Mouse (Mus musculus) liver, embryonic 13.5 days (tissue): Measurements from ENCODE around the gene 9130213A22Rik. TPM values are rescaled to one million over a fixed set of nuclear protein-coding genes. Genes with fewer than 3 reads are reported as not detected.

Experiments used
- ATAC-seq: fragments of 200-750 bp; cut with Nextera tagmentation; 2 replicates; pipeline ENCODE4 v1.8.0; 2017; ENCODE audit warnings: low read depth, mild to moderate bottlenecking, moderate number of reproducible peaks, moderate library complexity
- DNase-seq: peaks from one replicate; pipeline ENCODE4 v3.0.0; 2022
- H3K27ac ChIP-seq: fragments of 300-500 bp; sonication (generic); 2 replicates; pipeline ENCODE4 v1.5.1; 2015; ENCODE audit warnings: moderate library complexity, mild to moderate bottlenecking, inconsistent platforms
- H3K27me3 ChIP-seq: fragments of 300-500 bp; sonication (generic); 2 replicates; pipeline ENCODE4 v1.6.1; 2015; ENCODE audit warnings: mild to moderate bottlenecking, inconsistent platforms
- H3K36me3 ChIP-seq: fragments of 300-500 bp; sonication (generic); 2 replicates; pipeline ENCODE4 v1.6.1; 2015; ENCODE audit warnings: mild to moderate bottlenecking, inconsistent platforms
- H3K4me1 ChIP-seq: fragments of 300-500 bp; sonication (generic); replicated peaks from 2 replicates; pipeline ENCODE4 v1.6.1; 2015; ENCODE audit warnings: inconsistent platforms
- H3K4me2 ChIP-seq: fragments of 300-500 bp; sonication (generic); 2 replicates; pipeline ENCODE4 v1.6.1; 2015; ENCODE audit warnings: inconsistent platforms, mild to moderate bottlenecking, moderate library complexity
- H3K4me3 ChIP-seq: fragments of 300-500 bp; sonication (generic); replicated peaks from 2 replicates; pipeline ENCODE4 v1.5.1; 2015; ENCODE audit warnings: mild to moderate bottlenecking, inconsistent platforms
- H3K9ac ChIP-seq: fragments of 300-500 bp; sonication (generic); 2 replicates; pipeline ENCODE4 v1.6.1; 2015; ENCODE audit warnings: mild to moderate bottlenecking, inconsistent platforms
- H3K9me3 ChIP-seq: fragments of 300-500 bp; sonication (generic); replicated peaks from 2 replicates; pipeline ENCODE4 v1.6.1; 2016; ENCODE audit warnings: inconsistent platforms
- WGBS: fragments of 180-500 bp; shearing (Covaris S2); methylation state at CpG from one replicate; pipeline ENCODE4 v1.1.7; 2015; ENCODE audit not compliant: insufficient replicate concordance; 5-methylcytosine and 5-hydroxymethylcytosine counted together
- polyA plus RNA-seq: library from polyadenylated mRNA; unstranded; fragments of >200 nt; fragmentation: Nextera tagmentation; extraction: Ambion mirVana; gene quantifications from 2 replicates; pipeline ENCODE4 v1.2.1, GENCODE M21; 2015

9130213A22Rik gene
- polyA plus RNA-seq, 1 experiment from 2014 or later: not detected

DNA sequence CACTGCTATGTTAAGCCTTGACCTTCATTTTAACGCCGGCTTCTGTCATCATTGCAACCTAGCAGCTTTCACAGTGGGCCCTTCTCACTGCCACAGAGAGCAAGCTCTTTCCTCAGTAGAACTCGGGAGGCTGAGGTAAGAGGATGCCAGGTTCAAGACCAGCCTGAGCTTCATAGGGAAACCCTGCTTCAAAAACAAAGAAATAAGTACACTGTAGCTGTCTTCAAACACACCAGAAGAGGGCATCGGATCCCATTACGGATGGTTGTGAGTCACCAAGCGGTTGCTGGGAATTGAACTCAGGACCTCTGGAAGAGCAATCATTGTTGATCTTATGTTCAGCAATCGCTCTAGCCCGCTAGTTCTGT, 41.5 kb downstream of the 9130213A22Rik start:
- WGBS: 74% methylated on average over 8 of the region's 8 CpGs
- ATAC-seq: no peak
- Histone ChIP-seq H3K27me3 (no peaks in the 10 kb centered on the region), H3K9ac (no peak overlapping the region), H3K27ac (no peak overlapping the region), H3K4me1 (peaks cover 6% of the 10 kb centered on the region; the same call in 1 of the 2 replicates), H3K4me2 (no peak overlapping the region), H3K36me3 (no peaks in the 10 kb centered on the region), H3K9me3 (no peaks in the 10 kb centered on the region), H3K4me3 (no peak overlapping the region)
- no peak for DNase-seq

DNA sequence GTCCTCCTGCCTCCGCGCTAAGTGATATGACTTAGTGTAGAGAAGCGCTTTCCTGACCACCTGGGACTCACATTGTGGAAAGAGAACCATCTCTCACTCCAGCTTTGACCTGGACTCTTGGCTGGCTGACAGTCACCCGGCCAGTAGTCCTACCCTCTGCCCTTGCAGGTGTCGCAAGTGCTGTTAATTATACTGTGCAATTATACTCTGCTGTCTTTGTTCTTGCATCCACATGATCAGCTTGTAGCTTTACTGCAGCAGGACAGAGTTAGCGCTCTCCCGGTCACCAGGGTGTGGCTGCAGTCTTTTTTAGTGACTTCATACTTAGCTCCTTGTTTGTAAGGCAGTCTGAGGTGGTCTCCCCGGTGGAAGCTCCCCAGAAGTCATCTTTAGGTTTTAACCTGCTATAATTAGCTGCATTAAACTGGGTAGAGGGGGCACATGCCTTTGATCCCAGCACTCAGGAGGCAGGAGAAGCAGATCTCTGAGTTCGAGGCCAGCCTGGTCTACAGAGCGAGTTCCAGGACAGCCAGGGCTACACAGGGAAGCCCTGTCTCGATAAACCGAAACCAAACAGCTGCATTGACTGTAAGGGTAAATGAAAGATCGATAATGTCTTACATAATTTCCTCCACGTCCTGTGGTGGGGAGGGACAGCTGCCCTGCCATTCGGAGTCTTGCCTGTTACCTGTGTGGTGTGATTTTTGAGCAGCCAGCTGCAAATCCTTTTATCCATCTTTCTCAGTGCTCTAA, 42.1 kb downstream of the 9130213A22Rik start:
- peaks cover 7% of the 10 kb centered on the region; the same call in 1 of the 2 replicates for H3K4me1 ChIP-seq
- H3K4me3 ChIP-seq: no peak overlapping the region
- no peak overlapping the region for H3K27ac ChIP-seq
- no peak overlapping the region for H3K4me2 ChIP-seq
- no peaks in the 10 kb centered on the region for H3K36me3 ChIP-seq
- H3K9ac ChIP-seq: no peak overlapping the region
- no peak for DNase-seq
- H3K27me3 ChIP-seq: no peaks in the 10 kb centered on the region
- H3K9me3 ChIP-seq: no peaks in the 10 kb centered on the region
- WGBS: 74% methylated on average over 15 of the region's 15 CpGs
- ATAC-seq: no peak; the same call in 1 of the 2 replicates

GRCm38 (mm10) chr11:69078805-69079438, 43.5 kb downstream of the 9130213A22Rik start:
- peak; percentile 22; the same call in 1 of the 2 replicates for ATAC-seq

DNA sequence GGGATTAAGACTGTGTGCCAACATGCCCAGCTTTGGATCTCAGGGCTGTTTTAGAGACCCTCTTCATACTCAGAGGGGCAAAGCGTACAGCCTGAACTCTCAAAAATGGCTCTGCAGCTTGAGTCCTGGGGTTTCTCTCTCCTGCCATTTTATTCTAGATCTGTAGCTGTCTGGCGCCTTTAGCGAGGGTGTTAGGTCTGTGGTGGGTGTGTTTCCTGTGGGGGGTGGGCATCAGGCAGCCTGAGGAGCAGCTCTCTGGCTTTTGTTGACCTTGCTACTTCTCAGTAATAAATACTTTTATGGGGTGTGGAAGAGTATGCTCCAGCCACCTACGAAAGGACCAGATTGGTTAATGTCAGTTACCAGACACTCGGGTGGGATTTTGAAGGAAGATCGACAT, 44.3 kb downstream of the 9130213A22Rik start:
- Histone ChIP-seq H3K9me3 (no peaks in the 10 kb centered on the region), H3K4me1 (peaks cover 27% of the 10 kb centered on the region), H3K9ac (no peak overlapping the region), H3K36me3 (no peaks in the 10 kb centered on the region), H3K4me2 (no peak overlapping the region), H3K4me3 (no peak overlapping the region), H3K27me3 (no peaks in the 10 kb centered on the region), H3K27ac (no peak overlapping the region)
- ATAC-seq (no peak), DNase-seq (no peak)
- WGBS: 70% methylated on average over 6 of the region's 6 CpGs

More at GRCm38 (mm10) chr11:69078805-69079438, 43.5 kb downstream of the 9130213A22Rik start:
- no peak overlapping the region for H3K27ac ChIP-seq
- 51% methylated on average over 5 of the region's 5 CpGs for WGBS
- H3K4me3 ChIP-seq: no peak overlapping the region
- no peaks in the 10 kb centered on the region for H3K27me3 ChIP-seq
- no peak for DNase-seq
- no peaks in the 10 kb centered on the region for H3K36me3 ChIP-seq
- no peak overlapping the region for H3K9ac ChIP-seq
- peaks cover 20% of the 10 kb centered on the region for H3K4me1 ChIP-seq
- H3K4me2 ChIP-seq: no peak overlapping the region
- no peaks in the 10 kb centered on the region for H3K9me3 ChIP-seq

- no peak overlapping the region for H3K4me2 ChIP-seq
- ATAC-seq (no peak), DNase-seq (no peak)
- no peaks in the 10 kb centered on the region for H3K36me3 ChIP-seq
- 83% methylated on average over 9 of the region's 9 CpGs for WGBS
- no peak overlapping the region for H3K4me3 ChIP-seq
- no peaks in the 10 kb centered on the region for H3K9me3 ChIP-seq
- H3K9ac ChIP-seq: no peak overlapping the region
- H3K27me3 ChIP-seq: no peaks in the 10 kb centered on the region
- H3K27ac ChIP-seq: no peak overlapping the region
- peaks cover 31% of the 10 kb centered on the region for H3K4me1 ChIP-seq
Observed at GRCm38 (mm10) chr11:69077316-69077715, 45.1 kb downstream of the 9130213A22Rik start.

GRCm38 (mm10) chr11:69076572-69076971, 45.8 kb downstream of the 9130213A22Rik start:
- Histone ChIP-seq H3K9ac (no peak overlapping the region), H3K27ac (no peak overlapping the region), H3K4me1 (peaks cover 39% of the 10 kb centered on the region), H3K27me3 (no peaks in the 10 kb centered on the region), H3K4me3 (no peak overlapping the region), H3K9me3 (no peaks in the 10 kb centered on the region), H3K4me2 (no peak overlapping the region), H3K36me3 (no peaks in the 10 kb centered on the region)
- ATAC-seq (no peak), DNase-seq (no peak)
- WGBS: 67% methylated on average over 5 of the region's 5 CpGs

DNA sequence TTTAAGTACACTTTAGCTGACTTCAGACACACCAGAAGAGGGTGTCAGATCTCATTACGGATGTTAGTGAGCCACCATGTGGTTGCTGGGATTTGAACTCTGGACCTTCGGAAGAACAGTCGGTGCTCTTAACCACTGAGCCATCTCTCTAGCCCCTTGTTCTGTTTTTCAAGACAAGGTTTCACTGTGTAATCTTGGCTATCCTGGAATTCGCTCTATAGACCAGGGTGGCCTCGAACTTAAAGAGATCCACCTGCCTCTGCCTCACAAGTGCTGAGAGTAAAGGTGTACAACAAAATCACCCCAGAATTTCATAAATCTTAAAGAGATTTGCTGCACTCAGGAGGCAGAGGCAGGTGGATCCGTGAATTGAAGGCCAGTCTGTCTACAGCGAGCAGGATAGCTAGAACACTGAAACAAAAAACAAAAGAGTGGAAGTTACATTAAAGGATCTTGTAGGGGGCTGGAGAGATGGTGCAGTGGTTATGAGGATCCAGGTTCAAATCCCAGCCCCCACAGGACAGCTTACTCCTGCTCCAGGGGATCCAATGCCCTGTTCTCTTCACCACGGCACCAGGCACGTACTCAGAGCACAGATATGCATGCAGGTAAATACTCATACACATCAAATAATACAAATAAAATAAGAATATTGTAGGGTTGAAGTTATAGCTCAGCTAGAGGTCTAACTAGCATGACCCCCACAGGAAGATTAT, 46.5 kb downstream of the 9130213A22Rik start:
- Histone ChIP-seq H3K27me3 (no peaks in the 10 kb centered on the region), H3K9ac (no peak overlapping the region), H3K4me1 (peaks cover 45% of the 10 kb centered on the region), H3K4me3 (no peak overlapping the region), H3K36me3 (no peaks in the 10 kb centered on the region), H3K9me3 (no peaks in the 10 kb centered on the region), H3K4me2 (no peak overlapping the region), H3K27ac (no peak overlapping the region)
- DNase-seq (peak; percentile 52), ATAC-seq (no peak)
- WGBS: 27% methylated on average over 9 of the region's 9 CpGs

GRCm38 (mm10) chr11:69074776-69075069, 47.7 kb downstream of the 9130213A22Rik start:
- H3K4me2 ChIP-seq: peak overlapping the region; percentile 16; the same call in 1 of the 2 replicates
- ATAC-seq (no peak), DNase-seq (no peak)
- H3K27me3 ChIP-seq: no peaks in the 10 kb centered on the region
- H3K9me3 ChIP-seq: no peaks in the 10 kb centered on the region
- peaks cover 49% of the 10 kb centered on the region for H3K4me1 ChIP-seq
- H3K36me3 ChIP-seq: no peaks in the 10 kb centered on the region
- H3K4me3 ChIP-seq: no peak overlapping the region
- H3K9ac ChIP-seq: peak overlapping the region; percentile 85
- 39% methylated on average over 2 of the region's 2 CpGs for WGBS
- H3K27ac ChIP-seq: peak overlapping the region; percentile 90

DNA sequence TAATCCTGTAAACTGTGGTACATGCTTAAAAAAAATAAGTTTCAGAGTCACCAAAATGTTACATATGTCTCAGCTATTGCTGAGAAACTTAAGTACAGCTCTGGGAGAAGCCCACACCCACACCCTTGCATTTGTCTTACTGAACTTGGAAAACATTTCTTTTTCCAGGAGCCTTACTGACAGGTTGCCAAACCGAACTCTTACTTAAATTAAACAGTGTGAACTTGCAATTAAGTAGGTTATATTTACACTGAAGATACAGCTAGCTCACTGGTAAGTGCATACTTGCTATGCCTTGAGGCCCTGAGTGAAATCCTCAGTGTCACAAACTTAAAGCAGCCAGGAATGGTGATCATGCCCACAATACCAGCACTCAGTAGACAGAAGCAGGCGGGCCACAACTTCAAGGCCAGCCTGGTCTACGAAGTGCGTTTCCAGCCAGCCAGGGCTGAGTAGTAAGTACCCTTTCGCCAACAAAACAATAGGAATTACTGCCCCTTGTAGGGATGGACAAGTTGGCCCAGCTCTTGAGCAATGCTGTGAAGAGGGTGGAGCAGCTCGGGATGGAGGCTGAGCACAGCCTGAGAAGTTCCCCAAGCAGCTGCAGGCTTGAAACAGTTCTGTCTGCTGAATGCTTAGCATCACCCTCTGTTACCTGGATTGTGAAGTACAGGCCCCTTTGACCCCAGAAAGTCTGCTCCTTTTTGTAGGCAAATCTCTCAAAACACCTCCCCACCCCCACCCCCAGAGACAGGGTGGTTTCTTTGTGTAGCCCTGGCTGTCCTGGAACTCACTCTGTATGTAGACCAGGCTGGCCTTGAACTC, 48.2 kb downstream of the 9130213A22Rik start:
- Histone ChIP-seq H3K9ac (peak overlapping the region; percentile 85), H3K27ac (peak overlapping the region; percentile 90), H3K4me3 (no peak overlapping the region), H3K4me1 (peaks cover 53% of the 10 kb centered on the region), H3K4me2 (peak overlapping the region; percentile 16), H3K9me3 (no peaks in the 10 kb centered on the region), H3K36me3 (no peaks in the 10 kb centered on the region), H3K27me3 (no peaks in the 10 kb centered on the region)
- DNase-seq (no peak), ATAC-seq (no peak)
- 46% methylated on average over 6 of the region's 6 CpGs for WGBS

GRCm38 (mm10) chr11:69073065-69073888, 49.1 kb downstream of the 9130213A22Rik start:
- peak overlapping the region; percentile 85 for H3K9ac ChIP-seq
- H3K4me1 ChIP-seq: peaks cover 53% of the 10 kb centered on the region
- WGBS: under 1% methylated on average over 14 of the region's 14 CpGs

More at GRCm38 (mm10) chr11:69073065-69073888, 49.1 kb downstream of the 9130213A22Rik start:
- Histone ChIP-seq H3K4me2 (peak overlapping the region; percentile 89), H3K27ac (peak overlapping the region; percentile 90), H3K9me3 (no peaks in the 10 kb centered on the region), H3K27me3 (no peaks in the 10 kb centered on the region), H3K36me3 (no peaks in the 10 kb centered on the region), H3K4me3 (peak overlapping the region; percentile 46)
- ATAC-seq: peak; percentile 79
- peak; percentile 79 for DNase-seq
